Mouse (Mus musculus) midbrain, embryonic 10.5 days (tissue): ENCODE measurements around the gene Arhgap4. TPM values are rescaled to one million over a fixed set of nuclear protein-coding genes. Genes with fewer than 3 reads are reported as not detected.

Experiments
- DNase-seq: peaks from one replicate; pipeline ENCODE4 v3.0.0-alpha.2; 2017; ENCODE audit warnings: low spot score
- H3K27ac ChIP-seq: fragments of 300-500 bp; sonication (generic); replicated peaks from 2 replicates; pipeline ENCODE4 v1.5.1; 2016; ENCODE audit warnings: mild to moderate bottlenecking
- H3K27me3 ChIP-seq: fragments of 300-500 bp; sonication (generic); 2 replicates; pipeline ENCODE4 v1.6.1; 2016; ENCODE audit warnings: low read depth, mild to moderate bottlenecking; ENCODE audit not compliant: poor library complexity, severe bottlenecking
- H3K36me3 ChIP-seq: fragments of 300-500 bp; sonication (generic); 2 replicates; pipeline ENCODE4 v1.6.1; 2016; ENCODE audit warnings: mild to moderate bottlenecking, moderate library complexity
- H3K4me1 ChIP-seq: fragments of 300-500 bp; sonication (generic); 2 replicates; pipeline ENCODE4 v1.6.1; 2016
- H3K4me3 ChIP-seq: fragments of 300-500 bp; sonication (generic); 2 replicates; pipeline ENCODE4 v1.5.1; 2016; ENCODE audit warnings: mild to moderate bottlenecking, moderate library complexity
- H3K9me3 ChIP-seq: fragments of 300-500 bp; sonication (generic); replicated peaks from 2 replicates; pipeline ENCODE4 v1.6.1; 2016; ENCODE audit warnings: mild to moderate bottlenecking
- WGBS: fragments of 180-500 bp; shearing (Covaris S2); methylation state at CpG from one replicate; pipeline ENCODE4 v1.1.7; 2016; 5-methylcytosine and 5-hydroxymethylcytosine counted together
- polyA plus RNA-seq: library from polyadenylated mRNA; unstranded; fragments of >200 nt; fragmentation: Nextera tagmentation; extraction: Ambion mirVana; gene quantifications from 2 replicates; pipeline ENCODE4 v1.2.1, GENCODE M21; 2016

The Arhgap4 gene
- polyA plus RNA-seq: 1.9 and 2.7 TPM in 2 replicates

DNA sequence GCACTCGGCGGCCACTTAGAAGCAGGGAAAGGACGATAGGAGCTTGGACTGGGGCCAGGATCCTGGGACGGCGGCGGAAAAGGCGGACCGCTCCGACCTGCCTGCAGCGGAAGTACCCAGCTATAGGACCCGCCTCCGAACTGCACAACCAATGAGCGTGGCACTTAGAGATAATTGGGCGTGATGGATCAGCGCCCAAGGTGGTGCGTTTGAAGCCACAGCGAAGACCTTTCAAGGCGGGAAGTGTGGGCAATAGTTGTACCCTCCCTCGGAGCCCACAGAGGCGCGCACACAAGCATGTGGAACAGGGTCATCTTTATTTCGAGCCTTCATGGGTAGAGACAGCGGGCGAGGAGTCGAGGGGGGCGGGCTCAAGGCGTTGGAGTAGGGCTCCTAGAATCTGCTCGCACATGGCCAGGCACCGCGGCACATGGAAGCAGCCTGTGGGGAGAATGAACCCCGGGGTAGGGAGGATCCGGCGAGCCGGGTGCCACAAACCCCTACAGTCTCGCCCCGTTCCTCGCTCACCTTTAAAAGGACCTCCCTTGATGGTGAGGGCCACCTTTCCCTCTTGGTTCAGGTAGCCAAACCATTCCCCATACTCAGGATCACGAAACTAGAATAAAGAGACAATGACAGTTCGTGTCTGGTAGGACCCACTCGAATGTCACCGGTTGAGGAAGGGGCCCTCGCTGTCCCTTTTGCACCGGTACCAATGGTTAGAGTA is at the start of gene Arhgap4, which contains the start of gene Naa10:
Arhgap4 (minus strand) TSS at position 48 of the 727 bp plus-strand sequence.
Naa10 (minus strand) TSS at position 122 of the 727 bp plus-strand sequence.
- H3K4me3 ChIP-seq: peak within 1 kb of the TSS; percentile 66
- DNase-seq: peak; percentile 85
- H3K9me3 ChIP-seq: no peaks in the 10 kb centered on the region; the same call in 1 of the 2 replicates
- no peaks in the 10 kb centered on the region for H3K27me3 ChIP-seq
- H3K4me1 ChIP-seq: peaks cover 7% of the 10 kb centered on the region
- peak within 1 kb of the TSS; percentile 88 for H3K27ac ChIP-seq
- peaks cover 32% of the 10 kb centered on the region for H3K36me3 ChIP-seq
- WGBS: 16% methylated on average over 43 of the region's 43 CpGs

- Histone ChIP-seq H3K27me3 (0 out of 2 replicates have a peak, but pooled peaks cover 14% of the 10 kb centered on the region), H3K36me3 (no peaks in the 10 kb centered on the region), H3K4me3 (no peak overlapping the region), H3K4me1 (peaks cover 2% of the 10 kb centered on the region; the same call in 1 of the 2 replicates), H3K9me3 (0 out of 2 replicates have a peak, but pooled peaks cover 4% of the 10 kb centered on the region), H3K27ac (no peak overlapping the region)
- no peak for DNase-seq
These were observed 49.1 kb upstream of the Arhgap4 start for GRCm38 (mm10) chrX:73970781-73971180.

DNA sequence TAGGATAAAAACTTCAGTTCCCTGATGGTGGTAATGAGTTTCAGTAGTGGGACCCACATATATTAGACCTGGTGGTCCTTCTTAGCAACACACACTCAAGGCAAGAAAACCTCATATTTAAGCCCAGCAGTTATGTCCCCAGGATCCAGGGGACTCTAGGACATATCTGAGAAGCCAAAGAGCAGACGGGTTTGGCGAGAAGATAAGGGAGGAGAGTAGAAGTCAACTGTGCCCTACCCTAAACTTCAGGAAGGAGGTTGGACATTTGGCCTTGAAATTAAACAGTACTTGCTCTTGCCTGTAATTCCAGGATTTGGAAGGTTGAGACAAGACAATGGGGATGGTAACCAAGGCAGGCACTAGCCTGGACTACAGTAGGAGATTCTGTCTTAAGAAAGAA is 48.1 kb upstream of the Arhgap4 start:
- Histone ChIP-seq H3K4me3 (no peak overlapping the region), H3K4me1 (peaks cover 3% of the 10 kb centered on the region), H3K27ac (no peak overlapping the region), H3K27me3 (0 out of 2 replicates have a peak, but pooled peaks cover 14% of the 10 kb centered on the region), H3K9me3 (0 out of 2 replicates have a peak, but pooled peaks cover 4% of the 10 kb centered on the region), H3K36me3 (peaks cover under 1% of the 10 kb centered on the region; the same call in 1 of the 2 replicates)
- WGBS: 77% methylated on average over 2 of the region's 2 CpGs
- no peak for DNase-seq

GRCm38 (mm10) chrX:73969167-73969566 is 47.5 kb upstream of the Arhgap4 start:
- peak overlapping the region; percentile 96; the same call in 1 of the 2 replicates for H3K27ac ChIP-seq
- H3K4me1 ChIP-seq: peaks cover 8% of the 10 kb centered on the region
- no peak for DNase-seq
- 86% methylated on average over 1 of the region's 1 CpGs for WGBS
- peaks cover 6% of the 10 kb centered on the region for H3K36me3 ChIP-seq
- H3K4me3 ChIP-seq: no peak overlapping the region
- 0 out of 2 replicates have a peak, but pooled peaks cover 4% of the 10 kb centered on the region for H3K9me3 ChIP-seq
- H3K27me3 ChIP-seq: 0 out of 2 replicates have a peak, but pooled peaks cover 14% of the 10 kb centered on the region

- peaks cover 24% of the 10 kb centered on the region for H3K36me3 ChIP-seq
- peak overlapping the region; percentile 96 for H3K27ac ChIP-seq
- H3K4me1 ChIP-seq: peaks cover 22% of the 10 kb centered on the region
- WGBS: 14% methylated on average over 60 of the region's 60 CpGs
- DNase-seq: peak; percentile 87
- peak overlapping the region; percentile 73 for H3K4me3 ChIP-seq
- 0 out of 2 replicates have a peak, but pooled peaks cover 14% of the 10 kb centered on the region for H3K27me3 ChIP-seq
- H3K9me3 ChIP-seq: 0 out of 2 replicates have a peak, but pooled peaks cover 4% of the 10 kb centered on the region
These were observed 45.8 kb upstream of the Arhgap4 start for GRCm38 (mm10) chrX:73967177-73968075.

GRCm38 (mm10) chrX:73966248-73967176 is 44.8 kb upstream of the Arhgap4 start, which contains the start of gene Hcfc1:
Gene Hcfc1 (minus strand): TSS chrX:73966357.
- Histone ChIP-seq H3K9me3 (0 out of 2 replicates have a peak, but pooled peaks cover 4% of the 10 kb centered on the region), H3K27me3 (0 out of 2 replicates have a peak, but pooled peaks cover 14% of the 10 kb centered on the region), H3K4me3 (peak within 1 kb of the TSS; percentile 73), H3K36me3 (peaks cover 33% of the 10 kb centered on the region), H3K27ac (peak within 1 kb of the TSS; percentile 96), H3K4me1 (peaks cover 22% of the 10 kb centered on the region)
- WGBS: 16% methylated on average over 58 of the region's 58 CpGs
- peak; percentile 84 for DNase-seq

DNA sequence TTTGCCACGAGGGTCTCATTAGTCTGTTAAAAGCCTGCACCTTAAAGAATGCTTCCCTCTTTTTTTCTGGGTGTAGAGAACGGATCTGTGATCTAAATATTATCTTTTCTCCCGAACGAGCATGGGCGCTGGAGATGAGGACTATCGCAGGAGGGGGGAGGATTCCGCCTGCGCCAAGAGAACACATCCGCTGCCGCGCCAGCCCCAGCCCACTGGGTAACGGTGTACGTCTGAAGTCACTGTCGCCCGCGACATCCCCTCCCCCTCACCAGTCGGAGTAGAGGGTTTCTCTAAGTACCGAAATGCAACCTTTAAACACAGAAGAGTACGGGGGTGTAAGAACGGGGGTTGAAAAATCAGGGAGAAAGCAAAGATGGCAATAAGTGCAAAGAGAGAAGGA is 43.6 kb upstream of the Arhgap4 start:
- Histone ChIP-seq H3K27ac (peak overlapping the region; percentile 96), H3K36me3 (peaks cover 45% of the 10 kb centered on the region), H3K9me3 (0 out of 2 replicates have a peak, but pooled peaks cover 4% of the 10 kb centered on the region), H3K27me3 (0 out of 2 replicates have a peak, but pooled peaks cover 14% of the 10 kb centered on the region), H3K4me1 (peaks cover 22% of the 10 kb centered on the region), H3K4me3 (peak overlapping the region; percentile 73)
- no peak for DNase-seq
- 22% methylated on average over 20 of the region's 20 CpGs for WGBS

GRCm38 (mm10) chrX:73964363-73964762 is 42.7 kb upstream of the Arhgap4 start:
- no peak for DNase-seq
- WGBS: 61% methylated on average over 3 of the region's 3 CpGs
- H3K36me3 ChIP-seq: peaks cover 54% of the 10 kb centered on the region
- peak overlapping the region; percentile 96; the same call in 1 of the 2 replicates for H3K27ac ChIP-seq
- peak overlapping the region; percentile 73 for H3K4me3 ChIP-seq
- 0 out of 2 replicates have a peak, but pooled peaks cover 4% of the 10 kb centered on the region for H3K9me3 ChIP-seq
- H3K4me1 ChIP-seq: peaks cover 22% of the 10 kb centered on the region
- H3K27me3 ChIP-seq: 0 out of 2 replicates have a peak, but pooled peaks cover 14% of the 10 kb centered on the region

- DNase-seq: no peak
- peaks cover 100% of the 10 kb centered on the region for H3K36me3 ChIP-seq
- no peak overlapping the region for H3K4me3 ChIP-seq
- H3K4me1 ChIP-seq: no peaks in the 10 kb centered on the region
- H3K27me3 ChIP-seq: no peaks in the 10 kb centered on the region
- no peaks in the 10 kb centered on the region for H3K9me3 ChIP-seq
- H3K27ac ChIP-seq: no peak overlapping the region
- 95% methylated on average over 6 of the region's 6 CpGs for WGBS
These were observed 33.3 kb upstream of the Arhgap4 start for GRCm38 (mm10) chrX:73954988-73955387.

GRCm38 (mm10) chrX:73952603-73953002 is 30.9 kb upstream of the Arhgap4 start:
- Histone ChIP-seq H3K4me1 (no peaks in the 10 kb centered on the region), H3K9me3 (no peaks in the 10 kb centered on the region), H3K4me3 (no peak overlapping the region), H3K27ac (no peak overlapping the region), H3K36me3 (peaks cover 100% of the 10 kb centered on the region), H3K27me3 (no peaks in the 10 kb centered on the region)
- no peak for DNase-seq
- WGBS: 85% methylated on average over 5 of the region's 5 CpGs

GRCm38 (mm10) chrX:73949341-73949740 is 27.7 kb upstream of the Arhgap4 start:
- WGBS: 93% methylated on average over 10 of the region's 10 CpGs
- no peaks in the 10 kb centered on the region for H3K9me3 ChIP-seq
- H3K27ac ChIP-seq: no peak overlapping the region
- no peaks in the 10 kb centered on the region for H3K27me3 ChIP-seq
- H3K36me3 ChIP-seq: peaks cover 100% of the 10 kb centered on the region
- H3K4me1 ChIP-seq: no peaks in the 10 kb centered on the region
- no peak for DNase-seq
- no peak overlapping the region for H3K4me3 ChIP-seq
